ENCODE assay signal across 20 mouse cellular contexts in the genomic region with DNA sequence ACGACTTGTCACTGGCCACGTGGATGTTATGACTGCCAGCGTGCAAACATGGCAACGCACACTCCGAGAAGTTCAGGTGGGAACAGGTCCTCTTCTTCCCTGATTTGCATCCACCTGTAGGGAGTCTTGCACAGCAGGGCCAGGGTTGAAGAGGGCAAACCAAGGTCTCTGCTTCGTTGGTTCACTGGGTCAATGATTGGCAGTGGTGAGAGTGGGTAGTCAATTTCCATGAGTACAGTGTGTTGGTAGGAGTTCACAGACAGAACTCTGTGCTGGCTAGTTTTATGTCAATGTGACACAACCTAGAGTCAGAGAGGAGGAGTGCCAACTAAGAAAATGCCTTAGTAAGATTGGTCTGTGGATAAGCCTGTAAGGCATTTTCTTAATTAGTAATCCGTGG. TPM values are rescaled to one million over a fixed set of nuclear protein-coding genes. Genes with fewer than 3 reads are reported as not detected.
DNase-seq lines count a peak whose midpoint lies in the region; ATAC-seq and TF ChIP-seq lines count a peak whose summit lies in the region.
"Had no signal": no experiment of that assay in that cellular context is flagged by ENCODE, and none has a peak within 500 bp of the region (broad histone marks: within the 10 kb centered on the region; RNA-seq: fewer than 3 reads in every experiment).

No protein-coding gene starts in this region.

- peaks cover 2% of the 10 kb centered on the region; the same call in 1 of the 2 replicates for H3K36me3 ChIP-seq in kidney, adult 2 months (ENCODE audit: control insufficient read depth, insufficient read depth, low read length)
- H3K36me3 ChIP-seq in kidney, embryonic 15.5 days = peaks cover 27% of the 10 kb centered on the region
- peaks cover 15% of the 10 kb centered on the region for H3K36me3 ChIP-seq in stomach, embryonic 15.5 days

- no peaks in the 10 kb centered on the region for H3K9me3 ChIP-seq in kidney, embryonic 15.5 days (replicated peaks)
- no peaks in the 10 kb centered on the region for H3K9me3 ChIP-seq in stomach, embryonic 15.5 days
- H3K9me3 ChIP-seq: heart, embryonic 15.5 days; hindbrain, embryonic 13.5 days had no signal

- no peak overlapping the region for H3K4me2 ChIP-seq in kidney, embryonic 15.5 days
- H3K4me2 ChIP-seq in stomach, embryonic 15.5 days = no peak overlapping the region
- H3K4me2 ChIP-seq: heart, embryonic 15.5 days; hindbrain, embryonic 13.5 days had no signal

- DNase-seq in kidney, adult 18-20 months = peak; percentile 16
- no peak for DNase-seq in kidney, postnatal 14 days
- DNase-seq in kidney, adult 2 months = peak; percentile 61
- DNase-seq in urinary bladder, postnatal 25 days (ENCODE audit: low spot score) = no peak
- no peak for DNase-seq in cerebellum, adult 9-11 months
- DNase-seq: adrenal gland, postnatal 14 days; cerebellum, adult 8-10 months; gastrocnemius, postnatal 10 days; heart, adult 2 months; heart, postnatal 36 days; lung, adult 18-20 months; lung, postnatal 14 days; midbrain, embryonic 14.5 days; thymus, adult 18-20 months; thymus, postnatal 4 days had no signal

- ATAC-seq in kidney, embryonic 15.5 days (replicated peaks; ENCODE audit: low FRiP score) = peak; percentile 52; the same call in 1 of the 2 replicates
- no peak for ATAC-seq in stomach, embryonic 15.5 days (ENCODE audit: insufficient read depth, low FRiP score, low read depth)
- ATAC-seq: forebrain, embryonic 16.5 days had no signal

- TF ChIP-seq CTCF in kidney, adult 2 months (conservative IDR thresholded peaks at IDR 0.05; ENCODE audit: insufficient read depth, insufficient read length, low read depth, low read length) = no peak

- no peak overlapping the region for H3K4me3 ChIP-seq in kidney, adult 2 months (ENCODE audit: insufficient read depth, low read depth, low read length)
- no peak overlapping the region for H3K4me3 ChIP-seq in kidney, embryonic 15.5 days (replicated peaks)
- no peak overlapping the region for H3K4me3 ChIP-seq in stomach, embryonic 15.5 days (replicated peaks)
- H3K4me3 ChIP-seq: heart, adult 2 months; heart, embryonic 15.5 days; hindbrain, embryonic 13.5 days had no signal

- TF ChIP-seq POLR2A in kidney, adult 2 months (IDR thresholded peaks at IDR 0.05; ENCODE audit: low read depth, low read length) = no peak

- 58% methylated on average over 7 of the region's 7 CpGs for WGBS in kidney, adult 2 months
- WGBS in kidney, embryonic 15.5 days = 81% methylated on average over 7 of the region's 7 CpGs
- 81% methylated on average over 7 of the region's 7 CpGs for WGBS in stomach, embryonic 15.5 days

- no peaks in the 10 kb centered on the region for H3K27me3 ChIP-seq in kidney, adult 2 months (replicated peaks; ENCODE audit: control insufficient read depth, insufficient read depth, low read length)
- no peaks in the 10 kb centered on the region for H3K27me3 ChIP-seq in kidney, embryonic 15.5 days
- no peaks in the 10 kb centered on the region for H3K27me3 ChIP-seq in stomach, embryonic 15.5 days (replicated peaks)
- H3K27me3 ChIP-seq: heart, embryonic 15.5 days; hindbrain, embryonic 13.5 days had no signal

- peaks cover 16% of the 10 kb centered on the region for H3K4me1 ChIP-seq in kidney, adult 2 months (ENCODE audit: control insufficient read depth, insufficient read depth, low read length)
- peaks cover 44% of the 10 kb centered on the region for H3K4me1 ChIP-seq in kidney, embryonic 15.5 days
- peaks cover 5% of the 10 kb centered on the region; the same call in 1 of the 2 replicates for H3K4me1 ChIP-seq in stomach, embryonic 15.5 days

- H3K27ac ChIP-seq in kidney, adult 2 months (ENCODE audit: insufficient read depth, low read depth, low read length) = no peak overlapping the region
- H3K27ac ChIP-seq in kidney, embryonic 15.5 days = peak overlapping the region; percentile 63
- 0 out of 2 replicates have a peak overlapping the region, but pooled peaks have one; percentile 16 for H3K27ac ChIP-seq in stomach, embryonic 15.5 days
- H3K27ac ChIP-seq: heart, adult 2 months; heart, embryonic 15.5 days; hindbrain, embryonic 13.5 days had no signal

- H3K9ac ChIP-seq in kidney, embryonic 15.5 days = no peak overlapping the region
- no peak overlapping the region for H3K9ac ChIP-seq in stomach, embryonic 15.5 days
- H3K9ac ChIP-seq: heart, embryonic 15.5 days; hindbrain, embryonic 13.5 days had no signal

RNA-seq across cellular contexts. Expression of a gene that starts 50.4 kb away (rescaled TPM):
- 31.1 and 34.6 TPM in 2 replicates for polyA plus RNA-seq in kidney, adult 2 months (2012; rRNA removed)
- polyA plus RNA-seq in kidney, embryonic 15.5 days (2015; fragmentation: Nextera tagmentation; extraction: Ambion mirVana) = 19.6 and 23.5 TPM in 2 replicates
- 22.7 and 27.0 TPM in 2 replicates for polyA plus RNA-seq in stomach, embryonic 15.5 days (2015; fragmentation: Nextera tagmentation; extraction: Ambion mirVana)

Comparison
In these comparisons a context has a peak if more than half of its experiments do, and no peak if none do; other contexts are left out.
1. DNase-seq: peak in kidney, adult 18-20 months (single experiment) and kidney, adult 2 months (single experiment); none in kidney, postnatal 14 days (single experiment), urinary bladder, postnatal 25 days (single experiment) and cerebellum, adult 9-11 months (single experiment).